Mouse (Mus musculus) lung, postnatal 4 days (tissue): Measurements from ENCODE around the gene Gm7358.
"Not testable (repeated sequence)": the region's sequence is repeated elsewhere in the genome, so short reads cannot be mapped to it uniquely, and the experiment has no call there.

Experiments used
- DNase-seq, 2 experiments: peaks; one replicate each; pipeline ENCODE4 v3.0.0; 2021

Gm7358 gene

GRCm38 (mm10) chr17:14059431-14059830 lies at the start of gene Gm7358:
Gene Gm7358, minus strand, starts transcription at chr17:14059531.
- not testable (repeated sequence) for DNase-seq

GRCm38 (mm10) chr17:14103018-14103417 lies 43.7 kb upstream of the Gm7358 start:
- peak in 1 of 2 experiments; percentile 24 for DNase-seq

GRCm38 (mm10) chr17:14101446-14101980 lies 42.2 kb upstream of the Gm7358 start:
- DNase-seq: peak in 1 of 2 experiments; percentile 13

- not testable (repeated sequence) for DNase-seq
These were observed 40.6 kb upstream of the Gm7358 start for GRCm38 (mm10) chr17:14099886-14100285.

GRCm38 (mm10) chr17:14094165-14094564 lies 34.8 kb upstream of the Gm7358 start:
- not testable (repeated sequence) for DNase-seq

- not testable (repeated sequence) for DNase-seq
These were observed 27.3 kb upstream of the Gm7358 start for GRCm38 (mm10) chr17:14086629-14087028.

GRCm38 (mm10) chr17:14041880-14042279 lies 17.5 kb downstream of the Gm7358 start:
- DNase-seq: not testable (repeated sequence)

- DNase-seq: not testable (repeated sequence)
These were observed 22.3 kb downstream of the Gm7358 start for GRCm38 (mm10) chr17:14037012-14037411.

- not testable (repeated sequence) for DNase-seq
These were observed 23.2 kb downstream of the Gm7358 start for GRCm38 (mm10) chr17:14036113-14036512.
